Mouse (Mus musculus): ENCODE measurements around the gene Kcnk18.

DNA sequence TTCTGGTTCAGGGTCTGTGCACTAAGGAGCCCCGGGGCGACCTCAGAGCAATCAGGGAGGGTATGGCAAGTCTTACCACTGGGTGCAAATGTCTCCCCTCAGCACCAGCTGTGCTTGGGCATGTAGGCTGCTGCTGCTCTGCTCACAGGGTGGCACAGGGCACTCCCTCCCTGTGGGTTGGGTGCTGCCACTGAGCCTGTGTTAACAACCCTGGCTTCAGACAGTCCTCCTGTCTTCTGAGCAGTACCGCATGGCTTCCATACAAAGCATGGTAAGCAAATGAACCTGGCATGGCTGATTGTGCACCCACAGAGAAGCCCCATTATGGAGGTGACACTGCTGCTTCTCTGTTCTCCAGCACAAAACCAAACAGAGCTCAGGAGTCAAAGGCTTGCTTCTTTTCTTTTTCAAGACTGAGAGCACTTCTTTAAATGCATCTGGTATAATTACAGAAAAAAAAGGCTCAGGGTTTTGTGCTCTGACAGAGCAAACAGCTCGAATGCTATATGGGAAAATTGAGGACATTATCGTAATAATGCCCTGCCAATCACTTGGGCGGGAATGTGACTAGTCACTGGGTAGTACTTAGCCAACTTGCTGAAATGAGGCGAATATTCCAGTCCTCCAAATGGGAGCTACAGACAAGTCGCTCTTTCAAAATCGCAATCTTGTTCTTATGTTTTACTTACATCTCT, 46.0 kb downstream of the Kcnk18 start:
- TF ChIP-seq EP300 (IDR thresholded peaks at IDR 0.05; ENCODE audit: low read depth) = no peak
- TF ChIP-seq CTCF (IDR thresholded peaks at IDR 0.05; ENCODE audit: low read depth) = no peak
